Mouse (Mus musculus): Measurements from ENCODE around the gene Sapcd1.

DNA sequence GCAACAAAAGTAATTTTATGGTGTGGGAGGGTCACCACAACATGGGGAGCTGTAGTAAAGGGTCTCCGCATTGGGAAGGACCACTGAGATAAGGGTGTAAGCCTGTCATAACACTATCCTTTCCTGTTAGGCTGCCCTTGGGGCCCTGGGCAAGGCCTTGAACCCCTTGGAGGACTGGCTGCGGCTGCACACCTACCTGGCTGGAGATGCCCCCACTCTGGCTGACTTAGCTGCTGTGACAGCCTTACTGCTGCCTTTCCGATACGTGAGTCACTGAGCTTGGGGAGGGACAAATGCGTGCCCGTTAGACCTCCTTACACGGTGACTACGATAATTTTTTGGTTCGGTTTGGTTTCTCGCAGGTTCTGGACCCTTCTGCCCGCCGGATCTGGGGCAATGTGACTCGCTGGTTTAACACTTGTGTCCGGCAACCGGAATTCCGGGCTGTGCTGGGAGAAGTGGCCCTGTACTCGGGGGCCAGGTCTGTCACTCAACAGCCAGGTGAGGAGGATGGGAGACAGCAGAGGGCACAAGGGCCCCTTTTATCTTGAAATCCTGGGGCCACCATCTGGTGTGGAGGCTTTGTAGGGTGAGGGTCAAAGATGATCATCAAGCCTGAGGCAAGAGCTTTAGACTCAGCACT, 23.6 kb downstream of the Sapcd1 start:
- TF ChIP-seq CTCF (conservative IDR thresholded peaks at IDR 0.05; ENCODE audit: insufficient read depth, insufficient read length, low read depth, low read length) = no peak
- TF ChIP-seq POLR2A (IDR thresholded peaks at IDR 0.05; ENCODE audit: low read depth, low read length) = no peak

Measured in kidney, adult 2 months (tissue).